Mouse (Mus musculus) CH12.LX (cell line): Measurements from ENCODE around the gene Gm20388. TPM values are rescaled to one million over a fixed set of nuclear protein-coding genes. Genes with fewer than 3 reads are reported as not detected.

Experiments
- DNase-seq: peaks from one replicate; pipeline ENCODE4 v3.0.0-alpha.2; 2013; ENCODE audit errors: extremely low read depth
- H3K27ac ChIP-seq: 2 replicates; pipeline ENCODE4 v1.5.1; 2012; ENCODE audit warnings: low read depth, mild to moderate bottlenecking, control low read depth, moderate library complexity; ENCODE audit not compliant: insufficient read depth
- H3K27me3 ChIP-seq: replicated peaks from 2 replicates; pipeline ENCODE3; 2012; ENCODE audit warnings: inconsistent platforms
- H3K36me3 ChIP-seq, 2 experiments: replicated peaks in 1 of 2; 2 replicates each; pipeline versions ENCODE3 to v1.6.1; 2012; ENCODE audit warnings: inconsistent platforms in 1 of 2, low read length in 1 of 2, mild to moderate bottlenecking in 1 of 2, mixed read lengths in 1 of 2, moderate library complexity in 1 of 2; ENCODE audit not compliant: control insufficient read depth in 1 of 2, insufficient read depth in 1 of 2
- H3K4me1 ChIP-seq, 2 experiments: 2 replicates each; pipeline ENCODE4 v1.6.1; 2012; ENCODE audit warnings: inconsistent platforms in 1 of 2, moderate library complexity in 1 of 2; ENCODE audit not compliant: insufficient read depth in 2 of 2, control insufficient read depth in 1 of 2
- H3K4me2 ChIP-seq: 2 replicates; pipeline ENCODE4 v1.6.1; 2012; ENCODE audit warnings: low read depth, mild to moderate bottlenecking, control low read depth; ENCODE audit not compliant: poor library complexity, insufficient read depth, severe bottlenecking
- H3K4me3 ChIP-seq, 3 experiments: fragments of 150-350 bp in 1 of 3; sonication (generic) in 1 of 3; replicated peaks in 1 of 3; 2 replicates each; pipeline versions ENCODE3 to v1.5.1; 2011 to 2012; ENCODE audit warnings: low read depth in 2 of 3, low read length in 2 of 3, mild to moderate bottlenecking in 2 of 3, moderate library complexity in 2 of 3, control low read depth in 1 of 3, improper control_type of control experiment in 1 of 3, inconsistent platforms in 1 of 3, mixed read lengths in 1 of 3; ENCODE audit not compliant: poor library complexity in 1 of 3
- H3K79me2 ChIP-seq: replicated peaks from 2 replicates; pipeline ENCODE4 v1.6.1; 2012; ENCODE audit warnings: mild to moderate bottlenecking, moderate library complexity; ENCODE audit not compliant: control insufficient read depth, poor library complexity, insufficient read depth, severe bottlenecking; ENCODE audit errors: extremely low read depth
- H3K9ac ChIP-seq: 2 replicates; pipeline ENCODE4 v1.6.1; 2012; ENCODE audit warnings: low read depth, mild to moderate bottlenecking, control low read depth, moderate library complexity; ENCODE audit not compliant: insufficient read depth
- H3K9me3 ChIP-seq: replicated peaks from 2 replicates; pipeline ENCODE3; 2012; ENCODE audit warnings: low read length, inconsistent platforms, mixed read lengths
- CHD1 ChIP-seq: IDR thresholded peaks from 2 replicates; pipeline ENCODE4 v1.6.1; 2012; ENCODE audit warnings: low read depth, low read length, improper control_type of control experiment, inconsistent platforms
- CTCF ChIP-seq, 2 experiments: IDR thresholded peaks in 1 of 2; conservative IDR thresholded peaks in 1 of 2; 2 replicates each; pipeline ENCODE4 v1.5.1; 2011 to 2012; ENCODE audit warnings: low read depth in 2 of 2, low read length in 2 of 2, improper control_type of control experiment in 1 of 2, inconsistent platforms in 1 of 2, mild to moderate bottlenecking in 1 of 2, moderate library complexity in 1 of 2
- E2F4 ChIP-seq: IDR thresholded peaks from 2 replicates; pipeline ENCODE4 v1.6.1; 2011; ENCODE audit warnings: low read depth, low read length, improper control_type of control experiment; ENCODE audit not compliant: insufficient replicate concordance
- ELF1 ChIP-seq: IDR thresholded peaks from 2 replicates; pipeline ENCODE4 v1.6.1; 2014; ENCODE audit warnings: low read depth, mild to moderate bottlenecking, inconsistent platforms, low read length, improper control_type of control experiment
- EP300 ChIP-seq: IDR thresholded peaks from 2 replicates; pipeline ENCODE4 v1.6.1; 2011; ENCODE audit warnings: low read length, improper control_type of control experiment
- ETS1 ChIP-seq: conservative IDR thresholded peaks from 2 replicates; pipeline ENCODE4 v1.6.1; 2012; ENCODE audit warnings: low read depth, mild to moderate bottlenecking, inconsistent platforms, low read length, improper control_type of control experiment, moderate library complexity
- GABPA ChIP-seq: IDR thresholded peaks from 2 replicates; pipeline ENCODE4 v1.6.1; 2012; ENCODE audit warnings: low read depth, low read length, improper control_type of control experiment, inconsistent platforms; ENCODE audit not compliant: insufficient replicate concordance
- HCFC1 ChIP-seq: IDR thresholded peaks from 2 replicates; pipeline ENCODE4 v1.6.1; 2012; ENCODE audit warnings: low read depth, mild to moderate bottlenecking, inconsistent platforms, low read length, improper control_type of control experiment
- JUN ChIP-seq: IDR thresholded peaks from 2 replicates; pipeline ENCODE4 v1.6.1; 2011; ENCODE audit warnings: low read depth, mild to moderate bottlenecking, low read length, improper control_type of control experiment, moderate library complexity; ENCODE audit not compliant: insufficient read depth
- KAT2A ChIP-seq: IDR thresholded peaks from 2 replicates; pipeline ENCODE4 v1.6.1; 2012; ENCODE audit warnings: low read length, improper control_type of control experiment, inconsistent platforms; ENCODE audit not compliant: insufficient replicate concordance
- MAX ChIP-seq: IDR thresholded peaks from 2 replicates; pipeline ENCODE4 v1.6.1; 2011; ENCODE audit warnings: low read length, improper control_type of control experiment
- MAZ ChIP-seq: IDR thresholded peaks from 2 replicates; pipeline ENCODE4 v1.6.1; 2012; ENCODE audit warnings: low read depth, mild to moderate bottlenecking, inconsistent platforms, low read length, improper control_type of control experiment, moderate library complexity
- MEF2A ChIP-seq: IDR thresholded peaks from 2 replicates; pipeline ENCODE4 v1.6.1; 2014; ENCODE audit warnings: low read depth, mild to moderate bottlenecking, inconsistent platforms, low read length, improper control_type of control experiment, borderline replicate concordance
- NELFE ChIP-seq: IDR thresholded peaks from 2 replicates; pipeline ENCODE4 v1.6.1; 2011; ENCODE audit warnings: low read depth, low read length, improper control_type of control experiment
- PAX5 ChIP-seq: IDR thresholded peaks from 2 replicates; pipeline ENCODE4 v1.6.1; 2012; ENCODE audit warnings: low read length, inconsistent platforms, mixed read lengths
- POLR2AphosphoS2 ChIP-seq: IDR thresholded peaks from 2 replicates; pipeline ENCODE4 v1.6.1; 2011; ENCODE audit warnings: low read depth, low read length, improper control_type of control experiment
- RCOR1 ChIP-seq: conservative IDR thresholded peaks from 2 replicates; pipeline ENCODE4 v1.6.1; 2012; ENCODE audit warnings: low read depth, mild to moderate bottlenecking, inconsistent platforms, low read length, improper control_type of control experiment
- SMC3 ChIP-seq: IDR thresholded peaks from 2 replicates; pipeline ENCODE4 v1.6.1; 2011; ENCODE audit warnings: low read depth, low read length, improper control_type of control experiment
- TCF12 ChIP-seq: IDR thresholded peaks from 2 replicates; pipeline ENCODE4 v1.6.1; 2014; ENCODE audit warnings: low read depth, mild to moderate bottlenecking, inconsistent platforms, low read length, improper control_type of control experiment
- USF1 ChIP-seq: IDR thresholded peaks from 2 replicates; pipeline ENCODE4 v1.6.1; 2014; ENCODE audit warnings: low read depth, mild to moderate bottlenecking, inconsistent platforms, low read length, improper control_type of control experiment
- USF2 ChIP-seq: conservative IDR thresholded peaks from 2 replicates; pipeline ENCODE4 v1.6.1; 2011; ENCODE audit warnings: low read depth, low read length, improper control_type of control experiment
- ZKSCAN1 ChIP-seq: IDR thresholded peaks from 2 replicates; pipeline ENCODE4 v1.6.1; 2012; ENCODE audit warnings: low read depth, inconsistent platforms, low read length, improper control_type of control experiment, borderline replicate concordance
- ZMIZ1 ChIP-seq: IDR thresholded peaks from 2 replicates; pipeline ENCODE4 v1.6.1; 2012; ENCODE audit warnings: low read depth, mild to moderate bottlenecking, inconsistent platforms, low read length, improper control_type of control experiment
- dilution Hi-C: fragments of 300-500 bp; cut with MboI; formaldehyde crosslinking; loops from 2 replicates; pipeline ENCODE4 v1.14.3; 2020; ENCODE audit warnings: low sequenced_read_pairs; ENCODE audit not compliant: extremely low pct_unique_long_range_greater_than_20kb, extremely low pct_ligation_motif_present
- in situ Hi-C: fragments of 300-500 bp; cut with MboI; formaldehyde crosslinking; loops from 3 replicates; pipeline ENCODE4 v1.14.3; 2019; ENCODE audit warnings: low sequenced_read_pairs, low pct_ligation_motif_present, low pct_unique_long_range_greater_than_20kb, mixed read lengths
- polyA plus RNA-seq: library from polyadenylated mRNA; unstranded; fragments of >175 nt; gene quantifications from 2 replicates; pipeline ENCODE4 v1.2.1, GENCODE M21; 2012; ENCODE audit warnings: low read depth; ENCODE audit not compliant: insufficient read length
- total RNA-seq, 2 experiments: library from RNA; depleted of rRNA; stranded (reverse); fragments of 300-350 nt in 1 of 2; fragments of >200 nt in 1 of 2; gene quantifications; 2 replicates each; pipeline ENCODE4 v1.2.3; 2012 to 2014

The Gm20388 gene
- total and polyA plus RNA-seq, 3 experiments = 14.8 to 26.3 (median 22.2) TPM

GRCm38 (mm10) chr8:123126193-123126816 lies 3215.7 kb downstream of the Gm20388 start:
- H3K4me2 ChIP-seq = no peak overlapping the region
- H3K4me1 ChIP-seq = peaks cover 5 to 12% of the 10 kb centered on the region in 2 experiments; a peak in 3 of 4 replicates
- in situ Hi-C loops (no loop called here), dilution Hi-C loops (no loop called here)
- no peaks in the 10 kb centered on the region for H3K36me3 ChIP-seq
- no peaks in the 10 kb centered on the region for H3K9me3 ChIP-seq
- DNase-seq = no peak
- TF ChIP-seq MAZ (no peak), PAX5 (no peak), ZKSCAN1 (no peak), HCFC1 (no peak), MAX (no peak), EP300 (no peak), ZMIZ1 (no peak), MEF2A (no peak), POLR2AphosphoS2 (no peak), USF1 (no peak), SMC3 (no peak), USF2 (no peak), JUN (no peak), TCF12 (no peak), CTCF (conservative IDR thresholded peaks at IDR 0.05 in 1 of 2, IDR thresholded peaks at IDR 0.05 in 1 of 2; ENCODE audit: low read depth in 2 of 2, low read length in 2 of 2) (no peak), ETS1 (no peak), E2F4 (no peak), RCOR1 (no peak), CHD1 (no peak)
- H3K79me2 ChIP-seq = no peaks in the 10 kb centered on the region
- H3K4me3 ChIP-seq = no peak overlapping the region
- no peak overlapping the region for H3K9ac ChIP-seq
- H3K27ac ChIP-seq = no peak overlapping the region
- peaks cover 89% of the 10 kb centered on the region for H3K27me3 ChIP-seq

- Histone ChIP-seq H3K79me2 (no peaks in the 10 kb centered on the region), H3K27ac (no peak overlapping the region), H3K9me3 (peaks cover 10% of the 10 kb centered on the region), H3K4me1 (peaks cover 3 to 12% of the 10 kb centered on the region in 2 experiments; a peak in 3 of 4 replicates), H3K4me2 (no peak overlapping the region), H3K27me3 (peaks cover 82% of the 10 kb centered on the region), H3K36me3 (no peaks in the 10 kb centered on the region), H3K9ac (no peak overlapping the region), H3K4me3 (no peak overlapping the region)
- in situ Hi-C loops = no loop called here
- no peak for DNase-seq
- dilution Hi-C loops = no loop called here
- TF ChIP-seq ELF1 (no peak), NELFE (no peak), EP300 (no peak), CHD1 (no peak), KAT2A (no peak), GABPA (no peak)
These were observed 3220.4 kb downstream of the Gm20388 start for GRCm38 (mm10) chr8:123131041-123131440.
